ENCODE assay signal across 10 mouse cellular contexts in the genomic region with DNA sequence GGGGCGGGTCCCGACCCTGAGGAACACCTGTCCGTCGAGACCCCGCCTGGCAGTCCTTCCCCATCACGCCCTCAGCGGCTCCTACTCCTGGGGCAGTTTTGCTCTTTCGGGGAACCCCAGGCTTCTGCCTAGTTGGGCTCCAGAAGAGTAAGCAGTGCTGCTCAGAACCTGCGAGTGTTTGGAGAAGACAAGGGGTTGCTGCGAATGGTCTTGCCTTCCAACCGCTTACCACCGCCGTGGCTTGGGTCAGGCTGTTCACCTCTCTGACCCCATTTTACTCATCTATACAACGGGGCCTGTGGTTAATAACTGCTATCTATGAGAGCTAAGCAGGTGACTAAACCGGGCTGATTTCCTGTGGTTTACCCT. TPM values are rescaled to one million over a fixed set of nuclear protein-coding genes. Genes with fewer than 3 reads are reported as not detected.
A peak's percentile ranks its signal among the peaks of the same experiment; 100 is the strongest.
DNase-seq lines count a peak whose midpoint lies in the region; TF ChIP-seq lines count a peak whose summit lies in the region.
"Had no signal": no experiment of that assay in that cellular context is flagged by ENCODE, and none has a peak within 500 bp of the region (broad histone marks: within the 10 kb centered on the region; RNA-seq: fewer than 3 reads in every experiment).

No protein-coding gene starts in this region.

- peaks cover 67% of the 10 kb centered on the region for H3K27me3 ChIP-seq in CH12.LX (replicated peaks)
- H3K27me3 ChIP-seq in hindbrain, embryonic 10.5 days (ENCODE audit: insufficient read depth, poor library complexity, severe bottlenecking), result peaks cover 84% of the 10 kb centered on the region
- H3K27me3 ChIP-seq in midbrain, embryonic 10.5 days (ENCODE audit: low read depth, poor library complexity, severe bottlenecking), result peaks cover 82% of the 10 kb centered on the region

- no peak overlapping the region for H3K9ac ChIP-seq in CH12.LX (ENCODE audit: insufficient read depth, low read depth)

- no peak for TF ChIP-seq POLR2A in CH12.LX (IDR thresholded peaks at IDR 0.05; ENCODE audit: low read depth, low read length)

- H3K27ac ChIP-seq in CH12.LX (ENCODE audit: insufficient read depth, low read depth), result no peak overlapping the region
- no peak overlapping the region; the same call in 1 of the 2 replicates for H3K27ac ChIP-seq in hindbrain, embryonic 10.5 days
- no peak overlapping the region for H3K27ac ChIP-seq in midbrain, embryonic 10.5 days (replicated peaks)

- H3K9me3 ChIP-seq in CH12.LX (replicated peaks; ENCODE audit: low read length), result no peaks in the 10 kb centered on the region
- no peaks in the 10 kb centered on the region for H3K9me3 ChIP-seq in hindbrain, embryonic 10.5 days
- no peaks in the 10 kb centered on the region for H3K9me3 ChIP-seq in midbrain, embryonic 10.5 days (replicated peaks)

- TF ChIP-seq RAD21 in CH12.LX (IDR thresholded peaks at IDR 0.05; ENCODE audit: low read depth, low read length), result no peak

- no peaks in the 10 kb centered on the region for H3K36me3 ChIP-seq in CH12.LX (replicated peaks in 1 of 2; ENCODE audit: control insufficient read depth in 1 of 2, insufficient read depth in 1 of 2, low read length in 1 of 2)
- H3K36me3 ChIP-seq in hindbrain, embryonic 10.5 days, result no peaks in the 10 kb centered on the region
- H3K36me3 ChIP-seq in midbrain, embryonic 10.5 days, result no peaks in the 10 kb centered on the region

- dilution Hi-C loops in CH12.LX (cut with MboI; ENCODE audit: extremely low pct_ligation_motif_present, extremely low pct_unique_long_range_greater_than_20kb, low sequenced_read_pairs), result no loop called here

- H3K79me2 ChIP-seq in CH12.LX (replicated peaks; ENCODE audit: control insufficient read depth, extremely low read depth, insufficient read depth, poor library complexity, severe bottlenecking), result no peaks in the 10 kb centered on the region

- peaks cover 0 to 26% of the 10 kb centered on the region in 2 experiments; a peak in 2 of 4 replicates for H3K4me1 ChIP-seq in CH12.LX (ENCODE audit: control insufficient read depth in 1 of 2, insufficient read depth in 2 of 2)
- peaks cover 35% of the 10 kb centered on the region for H3K4me1 ChIP-seq in hindbrain, embryonic 10.5 days (replicated peaks)
- peaks cover 31% of the 10 kb centered on the region for H3K4me1 ChIP-seq in midbrain, embryonic 10.5 days

- TF ChIP-seq EP300 in CH12.LX (IDR thresholded peaks at IDR 0.05; ENCODE audit: low read length), result no peak

- in situ Hi-C loops in CH12.LX (cut with MboI; ENCODE audit: low pct_ligation_motif_present, low pct_unique_long_range_greater_than_20kb, low sequenced_read_pairs), result no loop called here

- H3K4me3 ChIP-seq in CH12.LX (replicated peaks in 1 of 3; ENCODE audit: low read depth in 2 of 3, low read length in 2 of 3, poor library complexity in 1 of 3), result no peak overlapping the region
- peak overlapping the region; percentile 46 for H3K4me3 ChIP-seq in hindbrain, embryonic 10.5 days
- H3K4me3 ChIP-seq in midbrain, embryonic 10.5 days, result peak overlapping the region; percentile 52

- 2% methylated on average over 15 of the region's 15 CpGs for WGBS in hindbrain, embryonic 10.5 days
- WGBS in midbrain, embryonic 10.5 days, result 5% methylated on average over 15 of the region's 15 CpGs

- H3K4me2 ChIP-seq in CH12.LX (ENCODE audit: insufficient read depth, low read depth, poor library complexity, severe bottlenecking), result peak overlapping the region; percentile 56; the same call in 1 of the 2 replicates

- TF ChIP-seq CTCF in CH12.LX (conservative IDR thresholded peaks at IDR 0.05 in 1 of 2, IDR thresholded peaks at IDR 0.05 in 1 of 2; ENCODE audit: low read depth in 2 of 2, low read length in 2 of 2), result no peak

- DNase-seq in 416B (ENCODE audit: low read depth) (peak; percentile 50), CH12.LX (ENCODE audit: extremely low read depth) (no peak)
- no peak for DNase-seq in hindbrain, embryonic 10.5 days (ENCODE audit: low spot score)
- no peak for DNase-seq in midbrain, embryonic 10.5 days (ENCODE audit: low spot score)
- no peak for DNase-seq in layer of hippocampus, adult 9-10 months (ENCODE audit: low spot score)
- no peak for DNase-seq in yolk sac, embryonic 10.5 days (ENCODE audit: low spot score)
- DNase-seq in cerebellum, adult 11-12 months, result no peak
- DNase-seq: cerebellum, adult 9-11 months; gastrocnemius, postnatal 10 days; thymus, adult 2 months had no signal

TF ChIP-seq in CH12.LX, 34 proteins besides CTCF, POLR2A, EP300 and RAD21:
- TF ChIP-seq USF2 (conservative IDR thresholded peaks at IDR 0.05; ENCODE audit: low read depth, low read length), result no peak
- TF ChIP-seq NELFE (IDR thresholded peaks at IDR 0.05; ENCODE audit: low read depth, low read length), result no peak
- no peak for TF ChIP-seq ZMIZ1 (IDR thresholded peaks at IDR 0.05; ENCODE audit: low read depth, low read length)
- TF ChIP-seq MXI1 (IDR thresholded peaks at IDR 0.05; ENCODE audit: low read depth, low read length), result no peak
- no peak for TF ChIP-seq TCF12 (IDR thresholded peaks at IDR 0.05; ENCODE audit: low read depth, low read length)
- TF ChIP-seq BHLHE40 (IDR thresholded peaks at IDR 0.05; ENCODE audit: low read depth, low read length), result no peak
- TF ChIP-seq USF1 (IDR thresholded peaks at IDR 0.05; ENCODE audit: low read depth, low read length), result no peak
- TF ChIP-seq TBP (conservative IDR thresholded peaks at IDR 0.05; ENCODE audit: low read depth, low read length), result no peak
- no peak for TF ChIP-seq SMC3 (IDR thresholded peaks at IDR 0.05; ENCODE audit: low read depth, low read length)
- TF ChIP-seq ZC3H11A (IDR thresholded peaks at IDR 0.05; ENCODE audit: low read depth, low read length), result no peak
- no peak for TF ChIP-seq GABPA (IDR thresholded peaks at IDR 0.05; ENCODE audit: insufficient replicate concordance, low read depth, low read length)
- TF ChIP-seq ZKSCAN1 (IDR thresholded peaks at IDR 0.05; ENCODE audit: borderline replicate concordance, low read depth, low read length), result no peak
- TF ChIP-seq ELF1 (IDR thresholded peaks at IDR 0.05; ENCODE audit: low read depth, low read length), result no peak
- no peak for TF ChIP-seq ZNF384 (IDR thresholded peaks at IDR 0.05; ENCODE audit: low read depth, low read length)
TF ChIP-seq in CH12.LX: peak in this region for 0.

RNA-seq across cellular contexts. Expression of a gene that starts 4.2 kb away (rescaled TPM):
- total RNA-seq in CH12.LX (2012; rRNA removed) (not detected in 2 replicates), CH12.LX (2014; rRNA removed) (0.08 and 0.21 TPM in 2 replicates)
- 0.41 and 0.49 TPM in 2 replicates for polyA plus RNA-seq in CH12.LX (2012; ENCODE audit: insufficient read length, low read depth)
- polyA plus RNA-seq in hindbrain, embryonic 10.5 days (2016; fragmentation: Nextera tagmentation; extraction: Ambion mirVana), result 0.09 TPM in 1 of 2 replicates, not detected in the other
- polyA plus RNA-seq in midbrain, embryonic 10.5 days (2016; fragmentation: Nextera tagmentation; extraction: Ambion mirVana), result not detected in 2 replicates

RNA-seq across cellular contexts. Expression of a gene that starts 33.7 kb away (rescaled TPM):
- not detected in 2 replicates for total RNA-seq in CH12.LX (2012; rRNA removed)
- not detected in 2 replicates for total RNA-seq in CH12.LX (2014; rRNA removed)
- polyA plus RNA-seq in CH12.LX (2012; ENCODE audit: insufficient read length, low read depth), result not detected in 2 replicates
- polyA plus RNA-seq in hindbrain, embryonic 10.5 days (2016; fragmentation: Nextera tagmentation; extraction: Ambion mirVana), result 34.9 and 43.0 TPM in 2 replicates
- 32.0 and 36.5 TPM in 2 replicates for polyA plus RNA-seq in midbrain, embryonic 10.5 days (2016; fragmentation: Nextera tagmentation; extraction: Ambion mirVana)

Comparison
In these comparisons a context has a peak if more than half of its experiments do, and no peak if none do; other contexts are left out.
1. H3K4me3 ChIP-seq: peak in hindbrain, embryonic 10.5 days (single experiment) and midbrain, embryonic 10.5 days (single experiment); none in CH12.LX (0 of 3).
2. RNA of a gene that starts 33.7 kb away (polyA plus RNA-seq): 34.9 to 43.0 TPM in hindbrain, embryonic 10.5 days and 32.0 to 36.5 TPM in midbrain, embryonic 10.5 days; not detected in CH12.LX; every median in the first group is over 10 times any median in the second.